Mouse (Mus musculus) kidney, postnatal 25 days (tissue): ENCODE data around the gene Fblim1.

Experiments
- DNase-seq, 2 experiments: peaks; one replicate each; pipeline ENCODE4 v3.0.0; 2021; ENCODE audit warnings: mixed read lengths in 2 of 2

Gene Fblim1

DNA sequence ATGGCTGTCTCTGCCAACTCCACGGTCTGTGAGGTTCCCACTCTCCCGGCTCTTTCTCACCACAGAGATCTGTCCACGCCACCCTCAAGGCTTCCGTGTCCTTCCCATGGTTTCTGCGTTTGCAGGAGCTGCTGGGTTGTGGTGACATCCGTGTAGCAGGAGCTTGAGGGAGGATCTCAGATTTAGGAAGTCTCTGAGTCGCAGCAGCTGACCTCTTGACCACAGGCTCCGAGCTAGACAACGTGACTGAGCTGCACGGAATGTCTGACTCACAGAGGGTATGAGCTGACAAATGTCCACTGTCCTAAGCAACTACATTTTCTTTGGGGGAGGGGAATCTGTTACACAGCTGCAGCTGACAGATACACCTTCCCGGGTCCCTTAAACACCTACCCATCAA lies at the start of gene Fblim1:
TSS of gene Fblim1 (minus strand) at position 236 of the 400 bp plus-strand sequence.
- DNase-seq: peak; percentile 59 to 79

GRCm38 (mm10) chr4:141654509-141654908 lies 48.6 kb upstream of the Fblim1 start:
- DNase-seq: no peak

DNA sequence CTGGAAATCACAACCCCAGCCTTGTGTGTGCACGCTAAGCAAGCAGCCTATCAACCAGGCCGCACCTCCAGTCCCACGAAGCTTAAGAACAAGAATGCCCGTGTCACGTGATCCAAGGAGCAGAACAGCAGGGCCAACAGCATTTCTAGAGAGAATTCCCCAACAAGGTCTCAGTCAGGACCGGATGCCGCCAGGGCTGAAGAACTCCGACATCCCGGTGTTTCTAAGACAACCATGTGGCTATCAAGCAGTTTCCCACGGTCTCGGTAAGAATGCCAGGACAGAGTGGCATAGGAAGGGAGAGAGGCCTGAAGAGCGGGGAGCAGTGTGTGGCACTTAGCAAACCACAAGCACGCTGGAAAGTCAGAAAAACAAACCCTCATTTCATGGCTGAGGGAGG lies 47.9 kb upstream of the Fblim1 start:
- no peak for DNase-seq

DNA sequence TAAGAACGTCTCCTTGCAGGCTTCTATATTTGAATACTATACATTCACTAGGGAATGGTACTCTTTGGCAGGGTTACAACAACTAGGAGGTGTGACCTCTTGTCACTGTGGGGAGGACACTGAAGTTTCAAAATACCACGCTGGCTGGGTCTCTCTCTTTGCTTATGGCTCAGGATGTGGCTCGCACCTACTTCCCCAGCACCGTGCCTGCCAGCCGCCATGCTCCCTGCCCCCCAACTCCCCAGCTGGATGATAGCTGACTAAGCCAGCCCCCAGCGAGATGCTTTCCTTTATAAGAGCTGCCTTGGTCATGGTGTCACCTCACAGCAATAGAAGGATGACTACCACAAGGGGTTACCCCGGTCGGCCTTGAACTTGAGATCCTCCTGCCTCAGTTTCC lies 47.1 kb upstream of the Fblim1 start:
- DNase-seq: no peak

DNA sequence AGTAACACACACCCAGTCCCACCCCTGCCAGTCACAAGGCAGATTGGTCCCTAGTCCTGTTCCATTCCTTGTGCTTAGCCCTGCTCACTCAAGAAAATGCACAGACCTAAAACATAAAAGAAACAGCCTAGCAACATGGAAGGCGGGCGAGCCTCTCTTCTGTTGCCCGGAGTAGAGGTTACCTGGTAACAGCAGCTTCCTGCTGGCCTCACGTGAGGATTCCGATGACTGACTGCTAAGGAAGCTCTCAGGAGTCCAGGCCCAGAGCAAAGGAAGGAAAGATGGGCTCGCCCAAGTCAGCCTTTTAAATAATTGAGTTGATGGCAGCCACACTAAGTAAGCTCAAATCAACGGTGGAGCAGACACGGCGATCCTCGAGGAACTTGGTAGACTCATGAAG lies 46.0 kb upstream of the Fblim1 start:
- DNase-seq: peak; percentile 36 to 66

- DNase-seq: no peak
These were observed 45.4 kb upstream of the Fblim1 start for GRCm38 (mm10) chr4:141651286-141651685.

DNA sequence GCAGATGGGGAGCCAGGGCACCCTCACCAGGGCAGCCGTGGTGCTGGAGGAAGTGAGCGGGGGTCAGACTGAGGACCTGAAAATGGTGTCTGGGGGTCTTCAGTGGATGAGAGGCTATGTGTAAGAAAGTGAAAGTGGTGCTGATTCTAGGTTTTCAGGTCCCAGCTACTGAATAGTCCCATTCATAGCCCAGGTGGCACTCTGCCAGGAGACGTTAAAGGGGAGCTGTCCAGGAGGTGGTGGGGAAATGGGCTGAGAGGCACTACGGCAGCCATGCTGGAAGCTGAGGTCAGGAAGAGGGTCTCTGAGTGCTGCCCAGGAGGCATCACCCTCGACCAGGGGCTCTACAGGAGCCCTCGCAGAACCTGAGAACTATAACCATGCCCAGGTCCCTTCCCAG lies 43.3 kb upstream of the Fblim1 start:
- DNase-seq: no peak

DNA sequence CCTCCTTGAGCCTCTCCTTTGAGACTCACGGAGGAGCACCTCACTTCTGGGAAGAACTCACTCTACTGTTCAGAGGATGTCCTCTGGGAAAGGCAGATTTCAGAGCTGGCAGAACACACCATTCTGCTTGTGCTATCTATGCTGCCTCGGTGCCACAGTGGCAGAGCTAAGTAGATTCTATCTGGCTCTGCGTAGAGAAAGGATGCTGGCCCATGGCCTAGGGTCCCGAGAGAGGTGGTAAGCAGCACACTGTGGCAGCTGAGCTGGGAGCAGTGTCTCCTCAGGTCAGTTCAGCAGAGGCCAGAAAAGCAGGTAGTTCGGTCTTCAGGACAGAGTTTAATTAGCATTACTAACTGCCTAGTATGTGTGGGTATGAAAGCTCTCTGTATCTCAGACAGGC lies 42.4 kb upstream of the Fblim1 start:
- no peak for DNase-seq

DNA sequence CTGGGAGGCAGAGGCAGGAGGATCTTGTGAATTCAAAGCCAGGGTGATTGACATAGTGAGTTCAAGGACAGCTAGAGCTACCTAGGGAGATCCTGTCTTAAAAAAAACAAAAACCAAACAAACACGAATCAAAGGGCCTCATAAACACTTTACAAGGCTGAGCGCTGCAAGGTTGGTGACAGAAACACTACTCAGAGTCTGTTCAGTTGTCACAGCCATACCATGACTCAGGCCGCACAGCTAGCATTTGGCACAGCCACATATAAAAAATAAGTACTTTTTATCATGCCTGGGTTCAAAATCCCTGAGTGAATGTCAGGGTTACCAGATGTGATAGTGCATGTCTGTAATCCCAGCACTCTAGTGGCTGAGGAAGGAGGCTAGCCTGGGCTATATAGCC lies 41.3 kb upstream of the Fblim1 start:
- DNase-seq: no peak

DNA sequence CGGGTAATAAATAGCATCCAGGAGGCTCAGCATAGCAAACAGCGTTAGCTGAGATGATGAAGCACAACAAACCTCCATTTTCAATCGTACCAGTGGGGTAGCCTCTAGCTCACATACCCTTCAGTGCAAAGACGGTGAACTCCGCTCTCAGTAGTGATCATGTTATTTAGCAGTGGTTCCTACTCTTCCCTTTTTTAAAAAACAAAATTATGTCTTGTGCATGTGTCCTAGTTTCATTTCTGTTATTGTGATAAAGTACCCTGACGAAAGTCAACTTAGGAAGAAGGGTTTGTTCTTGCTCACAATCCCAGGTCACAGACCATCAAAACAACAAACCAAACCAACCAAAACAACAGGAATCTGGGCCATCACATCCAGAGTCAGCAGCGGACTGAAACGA lies 40.1 kb upstream of the Fblim1 start:
- DNase-seq: no peak

DNA sequence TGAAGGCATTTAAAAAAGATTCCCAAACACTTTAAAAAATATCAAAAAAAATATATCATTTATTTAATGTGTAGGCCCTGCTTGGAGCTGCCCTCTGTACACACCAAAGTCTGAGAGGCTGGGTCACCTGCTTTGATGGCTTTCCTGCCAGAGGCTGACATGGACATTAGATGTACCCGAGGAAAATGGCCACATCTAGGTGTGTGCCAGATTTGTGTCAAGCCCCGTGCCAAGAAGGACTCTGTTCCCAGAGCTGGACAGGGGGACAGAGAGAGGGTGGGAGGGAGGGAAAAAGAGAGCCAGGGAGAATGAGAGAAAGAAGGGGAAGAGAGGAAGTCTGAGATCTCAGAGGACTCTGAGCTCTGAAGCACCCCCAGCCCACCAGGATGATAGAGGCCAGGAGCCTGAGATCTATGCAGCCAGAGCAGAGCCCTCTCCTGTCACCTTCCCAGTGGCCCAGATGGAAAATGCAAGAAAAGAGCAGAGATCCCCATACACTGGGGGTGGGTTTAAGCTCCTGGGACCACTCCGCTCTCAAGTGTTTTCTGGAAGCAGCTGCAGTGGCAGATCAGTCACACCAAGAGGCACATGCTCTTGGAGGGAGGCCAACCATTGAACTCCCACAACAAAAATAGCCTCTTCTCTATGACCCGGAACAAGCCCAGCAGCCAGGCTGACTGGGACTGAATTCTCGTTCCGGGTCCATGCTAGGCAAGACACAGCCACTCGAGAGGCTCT lies 37.4 kb upstream of the Fblim1 start:
- peak; percentile 91 for DNase-seq

- DNase-seq: peak; percentile 65 to 81
These were observed 36.3 kb upstream of the Fblim1 start for GRCm38 (mm10) chr4:141641961-141642811.

DNA sequence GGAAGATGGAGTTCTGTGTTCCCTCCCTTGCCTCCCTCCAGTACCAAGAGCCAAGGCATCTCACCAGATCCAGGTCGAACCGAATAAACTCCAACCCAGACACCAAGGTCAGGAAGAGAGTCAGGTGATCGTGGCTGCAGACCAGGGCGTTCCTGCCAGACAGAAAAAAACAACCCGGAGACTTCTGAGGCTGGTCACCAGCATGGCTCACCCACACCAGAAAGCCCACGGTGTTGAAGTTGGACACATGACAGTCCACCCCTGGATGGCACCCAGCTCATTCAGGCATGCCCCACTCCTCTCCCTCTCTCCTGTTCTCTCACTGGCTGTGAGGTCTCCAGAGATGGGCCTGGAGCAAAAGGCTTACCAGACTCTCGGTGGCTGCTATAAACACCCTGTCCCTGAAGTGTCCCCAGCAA lies 35.5 kb upstream of the Fblim1 start:
- DNase-seq: peak; percentile 80 to 92

DNA sequence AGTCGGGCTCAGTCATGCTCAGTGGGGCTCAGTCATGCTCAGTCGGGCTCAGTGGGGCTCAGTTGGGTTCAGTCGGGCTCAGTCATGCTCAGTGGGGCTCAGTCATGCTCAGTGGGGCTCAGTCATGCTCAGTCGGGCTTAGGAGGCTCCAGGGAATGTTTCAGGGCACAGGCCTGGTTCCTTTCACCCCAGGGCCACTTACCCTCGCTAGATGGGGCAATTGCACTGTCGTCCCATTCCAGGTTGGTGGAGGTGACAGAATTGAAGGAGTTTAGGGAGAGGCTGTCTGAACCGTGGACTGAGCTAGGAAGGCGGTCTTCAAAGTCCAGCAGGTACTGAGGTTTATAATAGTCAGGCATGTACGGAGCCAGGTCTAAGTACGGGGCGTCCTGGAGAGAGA lies 33.6 kb upstream of the Fblim1 start:
- peak; percentile 43 to 65 for DNase-seq

- DNase-seq: peak; percentile 69 to 82
These were observed 30.8 kb upstream of the Fblim1 start for GRCm38 (mm10) chr4:141636693-141637092.

- no peak for DNase-seq
These were observed 30.1 kb upstream of the Fblim1 start for GRCm38 (mm10) chr4:141635991-141636390.

GRCm38 (mm10) chr4:141632111-141632873 lies 26.4 kb upstream of the Fblim1 start:
- DNase-seq: peak in 1 of 2 experiments; percentile 58

DNA sequence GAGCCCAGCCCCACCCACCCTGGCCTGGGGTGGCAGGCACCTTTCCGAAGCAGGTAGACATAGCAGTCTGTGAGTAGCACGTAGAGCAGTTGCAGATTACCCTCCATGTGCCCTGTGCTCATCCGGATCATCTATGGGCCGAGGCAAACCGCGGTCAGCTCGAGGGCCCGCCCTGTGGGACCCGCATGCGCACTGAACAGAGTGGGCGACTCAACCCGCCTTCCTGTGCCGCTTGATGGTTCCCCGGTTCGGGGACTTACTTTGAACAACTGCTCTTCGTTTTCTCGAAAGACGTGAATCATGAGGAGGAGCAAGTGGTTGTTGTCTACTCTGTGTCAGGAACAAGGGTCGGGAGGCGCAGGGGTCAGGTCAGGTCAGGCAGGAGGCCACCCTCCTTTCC lies 25.4 kb upstream of the Fblim1 start:
- peak in 1 of 2 experiments; percentile 40 for DNase-seq

- DNase-seq: peak in 1 of 2 experiments; percentile 38
These were observed 24.1 kb upstream of the Fblim1 start for GRCm38 (mm10) chr4:141630021-141630420.

DNA sequence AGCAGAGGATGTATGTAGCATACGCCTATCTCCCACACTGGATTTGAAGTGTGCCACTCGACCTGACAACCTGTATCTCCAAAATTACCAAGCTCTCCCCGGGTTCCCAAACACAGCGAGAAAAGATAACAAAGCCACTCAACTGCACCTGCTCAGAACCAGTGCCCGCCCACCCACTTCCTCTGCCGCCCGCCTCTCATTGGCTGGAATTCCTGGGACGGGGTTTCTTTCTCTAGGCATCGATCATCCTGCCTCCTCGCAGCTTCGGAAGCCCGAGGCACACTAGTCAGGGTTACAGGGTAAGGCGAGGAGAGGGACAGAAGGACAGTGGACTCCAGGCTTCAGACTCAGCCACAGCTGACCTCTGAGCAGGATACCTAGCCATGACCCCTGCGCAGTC lies 22.8 kb upstream of the Fblim1 start:
- DNase-seq: peak in 1 of 2 experiments; percentile 40

- no peak for DNase-seq
These were observed 21.6 kb upstream of the Fblim1 start for GRCm38 (mm10) chr4:141627502-141627901.

- no peak for DNase-seq
These were observed 20.1 kb upstream of the Fblim1 start for GRCm38 (mm10) chr4:141625774-141626550.
